7 mouse cellular contexts compared by ENCODE assay signal in genomic region chr2:152723651-152724331, GRCm38 (mm10). TPM values are rescaled to one million over a fixed set of nuclear protein-coding genes. Genes with fewer than 3 reads are reported as not detected.
DNase-seq lines count a peak whose midpoint lies in the region; ATAC-seq lines count a peak whose summit lies in the region.

No protein-coding gene starts in this region.

- WGBS in heart, embryonic 15.5 days, result 4% methylated on average over 37 of the region's 37 CpGs
- 3% methylated on average over 37 of the region's 37 CpGs for whole genome bisulfite sequencing in limb, embryonic 10.5 days
- 3% methylated on average over 37 of the region's 37 CpGs for WGBS in midbrain, embryonic 10.5 days

- H3K4me2 ChIP-seq in heart, embryonic 15.5 days, result peak overlapping the region; percentile 77

- no peaks in the 10 kb centered on the region; the same call in 1 of the 2 replicates for H3K27me3 ChIP-seq in heart, embryonic 15.5 days
- no peaks in the 10 kb centered on the region for H3K27me3 ChIP-seq in limb, embryonic 10.5 days (ENCODE audit: low read depth, poor library complexity, severe bottlenecking)
- peaks cover 31% of the 10 kb centered on the region for H3K27me3 ChIP-seq in midbrain, embryonic 10.5 days (ENCODE audit: low read depth, poor library complexity, severe bottlenecking)

- no peaks in the 10 kb centered on the region for H3K36me3 ChIP-seq in heart, embryonic 15.5 days
- H3K36me3 ChIP-seq in limb, embryonic 10.5 days, result no peaks in the 10 kb centered on the region
- no peaks in the 10 kb centered on the region for H3K36me3 ChIP-seq in midbrain, embryonic 10.5 days

- ATAC-seq in heart, embryonic 15.5 days (replicated peaks; ENCODE audit: insufficient number of reproducible peaks, insufficient read depth, low FRiP score, low read depth), result peak; percentile 56

- H3K9ac ChIP-seq in heart, embryonic 15.5 days, result peak overlapping the region; percentile 54

- peak overlapping the region; percentile 60 for H3K27ac ChIP-seq in heart, embryonic 15.5 days
- H3K27ac ChIP-seq in limb, embryonic 10.5 days, result peak overlapping the region; percentile 91
- H3K27ac ChIP-seq in midbrain, embryonic 10.5 days (replicated peaks), result peak overlapping the region; percentile 87

- peaks cover 31% of the 10 kb centered on the region for H3K4me1 ChIP-seq in heart, embryonic 15.5 days (replicated peaks)
- H3K4me1 ChIP-seq in limb, embryonic 10.5 days, result peaks cover 53% of the 10 kb centered on the region
- H3K4me1 ChIP-seq in midbrain, embryonic 10.5 days, result peaks cover 54% of the 10 kb centered on the region

- no peaks in the 10 kb centered on the region for H3K9me3 ChIP-seq in heart, embryonic 15.5 days (replicated peaks)
- no peaks in the 10 kb centered on the region for H3K9me3 ChIP-seq in limb, embryonic 10.5 days (replicated peaks)
- no peaks in the 10 kb centered on the region for H3K9me3 ChIP-seq in midbrain, embryonic 10.5 days (replicated peaks)

- DNase-seq in ZHBTc4 (ENCODE audit: low read depth, low spot score), result peak; percentile 55
- DNase-seq in embryo, embryonic 11 days, result peak; percentile 80
- DNase-seq in limb, embryonic 10.5 days (ENCODE audit: low spot score), result peak; percentile 68
- DNase-seq in midbrain, embryonic 10.5 days (ENCODE audit: low spot score), result peak; percentile 73
- no peak for DNase-seq in spleen, postnatal 14 days (ENCODE audit: low spot score in 2 of 2)
- no peak for DNase-seq in ovary, adult 18-20 months (ENCODE audit: low spot score)

- H3K4me3 ChIP-seq in heart, embryonic 15.5 days, result peak overlapping the region; percentile 48
- peak overlapping the region; percentile 52 for H3K4me3 ChIP-seq in limb, embryonic 10.5 days
- peak overlapping the region; percentile 54 for H3K4me3 ChIP-seq in midbrain, embryonic 10.5 days

RNA-seq across cellular contexts. Expression of gene Id1, which starts 12.3 kb away (rescaled TPM):
- 61.9 and 63.1 TPM in 2 replicates for polyA plus RNA-seq in heart, embryonic 15.5 days (2015; fragmentation: Nextera tagmentation; extraction: Ambion mirVana)
- 132 and 178 TPM in 2 replicates for polyA plus RNA-seq in limb, embryonic 10.5 days (2016; fragmentation: Nextera tagmentation; extraction: Ambion mirVana)
- 70.2 and 86.2 TPM in 2 replicates for polyA plus RNA-seq in midbrain, embryonic 10.5 days (2016; fragmentation: Nextera tagmentation; extraction: Ambion mirVana)

RNA-seq across cellular contexts. Expression of gene Cox4i2, which starts 30.2 kb away (rescaled TPM):
- 20.8 and 24.2 TPM in 2 replicates for polyA plus RNA-seq in heart, embryonic 15.5 days (2015; fragmentation: Nextera tagmentation; extraction: Ambion mirVana)
- polyA plus RNA-seq in limb, embryonic 10.5 days (2016; fragmentation: Nextera tagmentation; extraction: Ambion mirVana), result 11.2 and 18.4 TPM in 2 replicates
- 4.2 and 4.6 TPM in 2 replicates for polyA plus RNA-seq in midbrain, embryonic 10.5 days (2016; fragmentation: Nextera tagmentation; extraction: Ambion mirVana)

RNA-seq across cellular contexts. Expression of gene Mcts2, which starts 37.0 kb away (rescaled TPM):
- polyA plus RNA-seq in heart, embryonic 15.5 days (2015; fragmentation: Nextera tagmentation; extraction: Ambion mirVana), result 18.9 and 20.3 TPM in 2 replicates
- 38.0 and 43.9 TPM in 2 replicates for polyA plus RNA-seq in limb, embryonic 10.5 days (2016; fragmentation: Nextera tagmentation; extraction: Ambion mirVana)
- polyA plus RNA-seq in midbrain, embryonic 10.5 days (2016; fragmentation: Nextera tagmentation; extraction: Ambion mirVana), result 42.9 and 45.3 TPM in 2 replicates

RNA-seq across cellular contexts. Expression of gene H13, which starts 54.5 kb away (rescaled TPM):
- polyA plus RNA-seq in heart, embryonic 15.5 days (2015; fragmentation: Nextera tagmentation; extraction: Ambion mirVana), result 70.6 and 86.1 TPM in 2 replicates
- 104 and 118 TPM in 2 replicates for polyA plus RNA-seq in limb, embryonic 10.5 days (2016; fragmentation: Nextera tagmentation; extraction: Ambion mirVana)
- 99.2 and 117 TPM in 2 replicates for polyA plus RNA-seq in midbrain, embryonic 10.5 days (2016; fragmentation: Nextera tagmentation; extraction: Ambion mirVana)

Comparison
In these comparisons a context has a peak if more than half of its experiments do, and no peak if none do; other contexts are left out.
1. DNase-seq: peak in ZHBTc4 (single experiment), embryo, embryonic 11 days (single experiment), limb, embryonic 10.5 days (single experiment) and midbrain, embryonic 10.5 days (single experiment); none in spleen, postnatal 14 days (0 of 2) and ovary, adult 18-20 months (single experiment).
2. Peak in every context shown above with its lines, with median percentiles within 50 percentile points of each other: H3K27ac ChIP-seq and H3K4me3 ChIP-seq.